Mouse (Mus musculus): ENCODE data around the gene Tmprss13. TPM values are rescaled to one million over a fixed set of nuclear protein-coding genes. Genes with fewer than 3 reads are reported as not detected.

Gene Tmprss13
- polyA plus RNA-seq, 1 experiment: not detected

GRCm38 (mm10) chr9:45376427-45376826, 57.5 kb downstream of the Tmprss13 start:
- DNase-seq (ENCODE audit: low read depth, low spot score): no peak

GRCm38 (mm10) chr9:45376883-45377282, 58.0 kb downstream of the Tmprss13 start:
- WGBS: 27% methylated on average over 2 of the region's 2 CpGs
- no peak for DNase-seq (ENCODE audit: low read depth, low spot score)

More at GRCm38 (mm10) chr9:45376427-45376826, 57.5 kb downstream of the Tmprss13 start:
- WGBS: 28% methylated on average over 4 of the region's 4 CpGs

- 59% methylated on average over 10 of the region's 10 CpGs for WGBS
- no peak for DNase-seq (ENCODE audit: low read depth, low spot score)
Measured at GRCm38 (mm10) chr9:45380411-45381251, 61.7 kb downstream of the Tmprss13 start.

- 63% methylated on average over 5 of the region's 5 CpGs for WGBS
- DNase-seq (ENCODE audit: low read depth, low spot score): no peak
Measured at GRCm38 (mm10) chr9:45382336-45382735, 63.4 kb downstream of the Tmprss13 start.

GRCm38 (mm10) chr9:45382834-45383233, 63.9 kb downstream of the Tmprss13 start:
- 88% methylated on average over 5 of the region's 5 CpGs for WGBS
- no peak for DNase-seq (ENCODE audit: low read depth, low spot score)

GRCm38 (mm10) chr9:45383883-45384282, 65.0 kb downstream of the Tmprss13 start:
- WGBS: 93% methylated on average over 6 of the region's 6 CpGs
- no peak for DNase-seq (ENCODE audit: low read depth, low spot score)

GRCm38 (mm10) chr9:45386698-45387097, 67.8 kb downstream of the Tmprss13 start:
- DNase-seq (ENCODE audit: low read depth, low spot score): no peak
- WGBS: 83% methylated on average over 5 of the region's 5 CpGs

- WGBS: 40% methylated on average over 12 of the region's 12 CpGs
- DNase-seq (ENCODE audit: low read depth, low spot score): peak; percentile 60
Measured at GRCm38 (mm10) chr9:45388385-45388994, 69.6 kb downstream of the Tmprss13 start.

GRCm38 (mm10) chr9:45389596-45389995, 70.7 kb downstream of the Tmprss13 start:
- 86% methylated on average over 8 of the region's 8 CpGs for WGBS
- no peak for DNase-seq (ENCODE audit: low read depth, low spot score)

GRCm38 (mm10) chr9:45391299-45391698, 72.4 kb downstream of the Tmprss13 start:
- 57% methylated on average over 7 of the region's 7 CpGs for WGBS
- no peak for DNase-seq (ENCODE audit: low read depth, low spot score)

GRCm38 (mm10) chr9:45395218-45395617, 76.3 kb downstream of the Tmprss13 start:
- 70% methylated on average over 6 of the region's 6 CpGs for WGBS
- DNase-seq (ENCODE audit: low read depth, low spot score): no peak

GRCm38 (mm10) chr9:45395796-45396195, 76.9 kb downstream of the Tmprss13 start:
- 43% methylated on average over 3 of the region's 3 CpGs for WGBS
- DNase-seq (ENCODE audit: low read depth, low spot score): no peak

Other genes with a start within 250 kb of the Tmprss13 start
- gene Jaml, start 239.9 kb upstream of the Tmprss13 start, polyA plus RNA-seq (2012; rRNA removed): 4.4 and 10.2 TPM in 2 replicates
- 2.3 and 2.8 TPM in 2 replicates for gene Scn2b, start 201.3 kb upstream of the Tmprss13 start, polyA plus RNA-seq (2012; rRNA removed)
- gene Scn4b, start 180.7 kb upstream of the Tmprss13 start, polyA plus RNA-seq (2012; rRNA removed): 0.05 and 0.10 TPM in 2 replicates
- 0.15 TPM in 1 of 2 replicates, not detected in the other for gene BC049352, start 137.1 kb upstream of the Tmprss13 start, polyA plus RNA-seq (2012; rRNA removed)
- 147 and 155 TPM in 2 replicates for gene Tmprss4, start 115.0 kb upstream of the Tmprss13 start, polyA plus RNA-seq (2012; rRNA removed)
- 6.0 and 7.7 TPM in 2 replicates for gene Il10ra, start 50.0 kb upstream of the Tmprss13 start, polyA plus RNA-seq (2012; rRNA removed)
- 42.1 and 49.6 TPM in 2 replicates for gene Fxyd6, start 51.1 kb downstream of the Tmprss13 start, polyA plus RNA-seq (2012; rRNA removed)
- gene Fxyd2, start 80.6 kb downstream of the Tmprss13 start, polyA plus RNA-seq (2012; rRNA removed): 2.9 and 4.0 TPM in 2 replicates
- gene Dscaml1, start 107.5 kb downstream of the Tmprss13 start, polyA plus RNA-seq (2012; rRNA removed): 0.38 and 0.47 TPM in 2 replicates